ENCODE assay signal across 8 mouse cellular contexts in genomic region chr5:66337969-66338345, GRCm38 (mm10).
DNase-seq lines count a peak whose midpoint lies in the region; ATAC-seq and TF ChIP-seq lines count a peak whose summit lies in the region.

No protein-coding gene starts in this region.

- H3K27me3 ChIP-seq in heart, embryonic 11.5 days (ENCODE audit: control insufficient read depth, insufficient read depth, low read length) = peaks cover 4% of the 10 kb centered on the region; the same call in 1 of the 2 replicates
- H3K27me3 ChIP-seq in kidney, embryonic 15.5 days = peaks cover 17% of the 10 kb centered on the region; the same call in 1 of the 2 replicates
- H3K27me3 ChIP-seq in lung, postnatal 0 days (replicated peaks; ENCODE audit: insufficient read depth, low read length) = no peaks in the 10 kb centered on the region
- H3K27me3 ChIP-seq in stomach, embryonic 16.5 days (ENCODE audit: control insufficient read depth, insufficient read depth, low read length) = no peaks in the 10 kb centered on the region

- H3K36me3 ChIP-seq in heart, embryonic 11.5 days (ENCODE audit: control insufficient read depth, insufficient read depth, low read length) = no peaks in the 10 kb centered on the region
- H3K36me3 ChIP-seq in kidney, embryonic 15.5 days = no peaks in the 10 kb centered on the region
- H3K36me3 ChIP-seq in lung, postnatal 0 days (ENCODE audit: insufficient read depth, low read length) = no peaks in the 10 kb centered on the region
- no peaks in the 10 kb centered on the region for H3K36me3 ChIP-seq in stomach, embryonic 16.5 days (ENCODE audit: control insufficient read depth, insufficient read depth, low read length)

- TF ChIP-seq CTCF in gastrocnemius, adult 2 months (IDR thresholded peaks at IDR 0.05) = no peak
- no peak for TF ChIP-seq CTCF in lung, postnatal 0 days (IDR thresholded peaks at IDR 0.05)

- TF ChIP-seq EP300 in lung, postnatal 0 days (IDR thresholded peaks at IDR 0.05) = no peak

- peak overlapping the region; percentile 69 for H3K27ac ChIP-seq in gastrocnemius, adult 2 months
- H3K27ac ChIP-seq in heart, embryonic 11.5 days (ENCODE audit: low read depth, low read length) = no peak overlapping the region
- H3K27ac ChIP-seq in kidney, embryonic 15.5 days = no peak overlapping the region
- H3K27ac ChIP-seq in lung, postnatal 0 days (ENCODE audit: low read length) = no peak overlapping the region
- no peak overlapping the region for H3K27ac ChIP-seq in stomach, embryonic 16.5 days (ENCODE audit: low read length)

- peak overlapping the region; percentile 85 for H3K4me2 ChIP-seq in heart, embryonic 11.5 days
- peak overlapping the region; percentile 76 for H3K4me2 ChIP-seq in kidney, embryonic 15.5 days
- H3K4me2 ChIP-seq in lung, postnatal 0 days (replicated peaks; ENCODE audit: low read depth, low read length) = peak overlapping the region; percentile 54
- H3K4me2 ChIP-seq in stomach, embryonic 16.5 days (ENCODE audit: low read depth, low read length) = peak overlapping the region; percentile 63

- peak overlapping the region; percentile 72 for H3K4me3 ChIP-seq in gastrocnemius, adult 2 months
- peak overlapping the region; percentile 48 for H3K4me3 ChIP-seq in heart, embryonic 11.5 days (ENCODE audit: low read depth, low read length)
- peak overlapping the region; percentile 40 for H3K4me3 ChIP-seq in kidney, embryonic 15.5 days (replicated peaks)
- peak overlapping the region; percentile 19; the same call in 1 of the 2 replicates for H3K4me3 ChIP-seq in lung, postnatal 0 days (ENCODE audit: low read depth, low read length)
- H3K4me3 ChIP-seq in stomach, embryonic 16.5 days (replicated peaks; ENCODE audit: low read length) = peak overlapping the region; percentile 50

- intact Hi-C loops in gastrocnemius, adult 2 months (cut with DNase I) = no loop called here

- WGBS in heart, embryonic 11.5 days (ENCODE audit: insufficient replicate concordance) = 29% methylated on average over 6 of the region's 6 CpGs
- 37% methylated on average over 6 of the region's 6 CpGs for WGBS in kidney, embryonic 15.5 days
- WGBS in lung, postnatal 0 days = 23% methylated on average over 6 of the region's 6 CpGs
- WGBS in stomach, embryonic 16.5 days = 38% methylated on average over 6 of the region's 6 CpGs

- no peaks in the 10 kb centered on the region for H3K9me3 ChIP-seq in heart, embryonic 11.5 days (replicated peaks; ENCODE audit: control insufficient read depth, low read length)
- no peaks in the 10 kb centered on the region for H3K9me3 ChIP-seq in kidney, embryonic 15.5 days (replicated peaks)
- no peaks in the 10 kb centered on the region for H3K9me3 ChIP-seq in lung, postnatal 0 days (ENCODE audit: low read length)
- H3K9me3 ChIP-seq in stomach, embryonic 16.5 days (replicated peaks; ENCODE audit: control insufficient read depth, low read length) = no peaks in the 10 kb centered on the region

- peak; percentile 35 for DNase-seq in gastrocnemius, adult 2 months
- no peak for DNase-seq in gastrocnemius, postnatal 4 days (ENCODE audit: low spot score in 2 of 2)
- DNase-seq in cerebellum, postnatal 14 days = peak; percentile 76 to 78
- peak; percentile 55 for DNase-seq in lung, postnatal 0 days (ENCODE audit: low spot score)
- no peak for DNase-seq in left cerebral cortex, adult 11 months (ENCODE audit: low spot score)

- no peak for ATAC-seq in heart, embryonic 11.5 days (replicated peaks; ENCODE audit: insufficient number of reproducible peaks, low FRiP score, low TSS enrichment)
- peak; percentile 7; the same call in 1 of the 2 replicates for ATAC-seq in kidney, embryonic 15.5 days (replicated peaks; ENCODE audit: low FRiP score)
- peak; percentile 81 for ATAC-seq in lung, postnatal 0 days
- peak; percentile 44; the same call in 1 of the 2 replicates for ATAC-seq in stomach, embryonic 16.5 days (ENCODE audit: insufficient read depth, low FRiP score)

- H3K4me1 ChIP-seq in heart, embryonic 11.5 days (ENCODE audit: control insufficient read depth, insufficient read depth, low read length) = peaks cover 11% of the 10 kb centered on the region
- H3K4me1 ChIP-seq in kidney, embryonic 15.5 days = peaks cover 32% of the 10 kb centered on the region
- peaks cover 15% of the 10 kb centered on the region for H3K4me1 ChIP-seq in lung, postnatal 0 days (ENCODE audit: insufficient read depth, low read depth, low read length)
- peaks cover 4% of the 10 kb centered on the region; the same call in 1 of the 2 replicates for H3K4me1 ChIP-seq in stomach, embryonic 16.5 days (ENCODE audit: control insufficient read depth, insufficient read depth, low read length)

- H3K9ac ChIP-seq in heart, embryonic 11.5 days (ENCODE audit: low read depth, low read length) = peak overlapping the region; percentile 34; the same call in 1 of the 2 replicates
- H3K9ac ChIP-seq in kidney, embryonic 15.5 days = 0 out of 2 replicates have a peak overlapping the region, but pooled peaks have one; percentile 32
- peak overlapping the region; percentile 8 for H3K9ac ChIP-seq in lung, postnatal 0 days (replicated peaks; ENCODE audit: low read depth)
- H3K9ac ChIP-seq in stomach, embryonic 16.5 days (ENCODE audit: low read length) = no peak overlapping the region

Comparison
In these comparisons a context has a peak if more than half of its experiments do, and no peak if none do; other contexts are left out.
1. DNase-seq: peak in gastrocnemius, adult 2 months (single experiment), cerebellum, postnatal 14 days (2 of 2) and lung, postnatal 0 days (single experiment); none in gastrocnemius, postnatal 4 days (0 of 2) and left cerebral cortex, adult 11 months (single experiment).
2. H3K4me3 ChIP-seq: peak in every context shown above with its lines; median percentile 72 in gastrocnemius, adult 2 months; 50 in stomach, embryonic 16.5 days; 48 in heart, embryonic 11.5 days; 40 in kidney, embryonic 15.5 days; 19 in lung, postnatal 0 days.
3. Peak in every context shown above with its lines, with median percentiles within 50 percentile points of each other: H3K4me2 ChIP-seq.